Mouse (Mus musculus): ENCODE measurements around the gene Capn11.

DNA sequence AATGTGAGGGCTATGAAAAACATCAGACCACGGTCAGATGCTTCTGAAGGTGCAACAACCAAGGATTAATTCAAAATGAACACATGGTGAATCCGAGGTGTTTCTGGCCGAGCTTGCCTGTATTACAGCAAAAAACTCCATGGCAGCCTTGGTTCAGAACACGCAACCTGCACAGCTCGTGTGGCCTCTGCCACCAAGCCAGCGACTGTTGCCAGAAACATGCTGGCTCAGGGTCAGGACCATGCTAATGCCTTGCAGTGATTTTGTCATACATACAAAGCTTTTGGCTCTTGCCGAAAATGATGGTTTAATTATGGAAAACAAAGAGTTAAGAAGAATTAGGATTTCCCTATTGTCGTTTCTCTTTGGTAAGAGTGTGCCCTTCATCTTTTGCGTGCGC lies 8.9 kb upstream of the Capn11 start:
- TF ChIP-seq CTCF (IDR thresholded peaks at IDR 0.05; ENCODE audit: low read depth) (no peak), EP300 (IDR thresholded peaks at IDR 0.05; ENCODE audit: low read depth) (no peak)
